Mouse (Mus musculus): ENCODE measurements around the gene Ackr1.
"Not testable (repeated sequence)": the region's sequence is repeated elsewhere in the genome, so short reads cannot be mapped to it uniquely, and the experiment has no call there.

Gene Ackr1

DNA sequence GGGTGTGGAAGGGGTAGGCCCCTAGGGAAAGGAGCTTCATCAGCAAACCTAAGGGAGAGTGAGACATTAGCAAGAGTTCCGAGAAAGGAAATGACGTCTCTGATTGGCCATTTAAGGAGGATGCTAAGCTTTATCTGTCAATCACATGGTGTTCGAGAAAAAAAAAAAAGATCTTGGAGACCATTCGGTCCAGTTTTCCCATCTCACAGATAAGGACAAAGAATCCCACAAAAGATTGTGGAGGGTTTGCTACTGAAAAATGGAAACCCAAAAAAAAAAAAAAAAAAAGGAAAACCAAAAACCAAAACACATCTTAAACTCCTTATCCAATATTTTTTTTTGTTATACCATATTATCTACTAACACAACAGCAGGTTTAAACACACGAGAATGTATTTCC, 15.6 kb upstream of the Ackr1 start:
- no peak for DNase-seq (ENCODE audit: low read depth, low spot score)

DNA sequence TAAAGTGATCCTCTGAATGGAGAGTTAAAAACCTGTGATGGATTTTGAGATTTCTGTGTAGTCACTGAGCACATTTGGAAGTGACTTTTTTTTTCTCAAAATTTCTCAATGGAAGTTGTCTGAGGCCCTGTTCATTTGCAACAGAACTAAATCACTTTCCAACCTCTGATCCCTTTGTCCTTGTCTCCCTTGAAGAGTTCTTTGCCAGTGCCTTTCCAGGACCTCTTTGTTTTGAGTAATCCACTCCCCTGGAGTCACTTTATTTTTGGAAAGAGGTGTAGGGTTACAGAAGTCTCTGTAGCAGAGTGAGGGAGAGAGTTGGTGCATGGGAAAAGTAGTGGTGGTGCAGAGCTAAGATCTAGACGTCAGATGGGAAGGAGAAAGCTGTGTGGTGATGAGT, 15.0 kb upstream of the Ackr1 start:
- DNase-seq (ENCODE audit: low read depth, low spot score), result no peak

DNA sequence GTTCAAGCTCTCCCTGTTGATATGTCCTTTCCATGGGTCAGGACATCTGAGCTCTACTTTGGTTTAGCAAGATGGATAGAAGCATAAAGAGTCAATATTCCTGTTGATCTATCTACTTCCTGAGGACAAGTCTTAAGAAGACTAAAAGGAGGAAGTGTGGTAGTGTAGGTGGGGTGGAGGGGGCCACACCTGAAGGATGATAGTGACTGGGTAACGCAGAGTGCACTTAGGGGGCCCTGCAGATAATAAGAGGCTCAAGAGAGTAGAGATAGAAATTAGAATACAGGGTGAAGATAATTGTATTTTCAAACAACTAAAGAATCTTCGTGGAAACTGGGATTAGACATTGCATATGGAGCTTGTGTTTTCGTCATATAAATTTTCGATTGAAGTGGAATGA, 11.6 kb upstream of the Ackr1 start:
- DNase-seq (ENCODE audit: low read depth, low spot score), result no peak

DNA sequence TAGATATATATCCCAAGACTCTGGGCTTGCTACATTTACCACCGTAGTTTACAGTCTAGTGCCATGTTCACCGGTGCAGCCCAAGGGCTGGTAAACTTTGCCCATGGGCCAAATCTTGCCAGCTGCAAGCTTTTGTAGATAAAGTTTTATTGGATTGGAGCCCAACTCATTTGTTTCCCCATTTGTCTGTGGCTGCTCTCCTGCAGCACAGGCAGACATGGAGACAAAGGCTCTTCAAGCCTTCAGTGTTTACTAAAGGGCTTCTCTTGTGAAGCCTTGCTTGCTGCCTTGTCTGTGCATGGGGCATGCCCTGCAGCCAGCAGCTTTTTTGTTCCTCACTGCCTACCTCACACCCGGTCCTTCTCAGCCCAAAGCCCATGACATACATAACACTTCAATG, 10.4 kb upstream of the Ackr1 start:
- DNase-seq (ENCODE audit: low read depth, low spot score), result no peak

DNA sequence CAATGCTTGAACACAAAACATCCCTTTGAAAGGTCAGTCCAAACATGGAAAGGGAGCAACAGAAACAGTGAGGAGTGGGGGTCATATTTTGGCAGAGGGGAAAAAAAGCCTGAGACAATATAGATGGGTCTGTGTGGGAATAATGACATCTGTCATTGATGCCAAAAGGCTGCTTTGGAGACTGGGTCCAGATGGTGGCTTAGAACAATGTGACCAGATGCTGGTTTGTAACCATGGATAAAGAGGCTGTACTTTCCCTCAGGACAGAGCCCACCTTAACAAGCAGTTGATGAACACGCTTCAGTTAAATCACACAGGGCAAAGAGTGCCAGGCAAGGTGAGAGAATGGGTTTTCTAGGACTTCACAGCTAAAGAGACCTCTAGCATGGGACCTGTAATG, 8.9 kb upstream of the Ackr1 start:
- DNase-seq (ENCODE audit: low read depth, low spot score), result no peak

DNA sequence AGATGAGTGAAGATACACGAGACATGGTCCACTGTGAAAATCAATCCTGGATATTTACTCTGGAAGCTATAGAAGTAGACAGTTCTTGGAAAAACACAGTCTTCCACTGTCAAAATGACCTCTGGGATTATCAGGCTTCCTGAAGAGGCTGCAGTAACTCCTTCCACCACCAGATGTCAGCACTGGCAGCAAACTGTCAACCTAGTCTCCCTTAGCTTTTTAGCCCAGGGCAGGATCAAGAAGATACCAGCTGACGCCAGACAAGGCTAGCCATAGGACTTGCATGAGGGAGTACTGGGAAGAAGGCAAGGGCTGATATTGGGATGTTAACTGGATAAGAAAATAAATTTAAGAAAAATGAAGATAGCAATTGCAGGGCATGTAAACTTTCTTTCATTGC, 6.0 kb upstream of the Ackr1 start:
- peak; percentile 42 for DNase-seq (ENCODE audit: low read depth, low spot score)

DNA sequence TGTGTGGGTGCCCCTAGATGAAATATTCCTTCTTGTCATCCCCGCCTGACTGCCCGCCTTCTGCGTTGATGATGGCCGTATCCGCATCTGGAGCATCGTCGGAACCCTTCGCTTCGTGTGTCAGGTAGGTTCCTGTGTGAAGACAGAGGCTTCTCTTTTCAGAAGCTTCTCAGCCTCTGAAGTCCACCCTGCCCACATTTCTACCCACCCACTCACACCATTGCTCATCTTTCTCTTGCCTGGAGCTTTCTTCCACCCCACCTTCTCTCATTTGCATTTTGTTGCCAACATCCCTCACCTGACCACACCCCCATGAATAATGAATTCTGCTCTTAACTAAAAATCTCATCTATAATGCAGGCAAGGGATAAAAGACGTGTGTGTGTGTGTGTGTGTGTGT, 3.5 kb upstream of the Ackr1 start:
- no peak for DNase-seq (ENCODE audit: low read depth, low spot score)

DNA sequence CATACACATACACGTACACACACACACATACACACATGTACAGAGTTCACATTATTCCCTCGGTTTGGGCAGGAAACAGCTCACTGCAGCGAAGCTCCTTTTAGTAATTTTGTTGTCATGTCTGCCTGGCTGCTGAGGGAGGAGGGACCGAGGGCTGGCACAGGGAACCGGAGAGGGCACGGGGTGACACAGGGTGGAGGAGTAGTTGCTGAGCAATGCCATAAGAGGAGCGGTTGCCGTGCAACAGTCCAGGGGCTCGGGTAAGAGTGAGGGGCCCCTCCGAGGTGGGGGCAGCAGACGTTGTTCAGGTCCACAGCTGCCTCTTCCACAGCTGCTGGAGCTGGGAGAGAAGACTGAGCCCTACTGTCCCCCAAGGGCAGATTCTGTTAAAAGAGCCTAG, 2.4 kb upstream of the Ackr1 start:
- no peak for DNase-seq (ENCODE audit: low read depth, low spot score)

DNA sequence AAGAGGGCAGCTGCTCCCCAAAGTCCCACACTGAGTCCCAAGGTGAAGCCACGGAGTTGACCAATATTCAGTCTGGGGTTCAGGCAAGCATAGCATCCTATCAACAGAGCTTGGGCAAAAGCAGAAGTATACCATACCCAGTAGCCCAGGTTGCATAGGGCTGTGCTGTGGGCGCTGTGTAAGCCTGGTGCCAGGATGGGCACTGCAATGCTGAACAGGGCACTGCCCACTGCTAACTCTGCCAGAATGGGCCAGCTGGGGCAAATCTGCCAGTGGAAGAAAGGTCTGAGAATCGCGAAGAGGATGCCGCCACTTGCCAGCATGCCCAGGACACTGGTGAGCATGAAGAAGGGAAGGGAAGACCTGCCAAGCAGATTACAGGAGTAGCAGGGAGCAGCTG, 1.1 kb downstream of the Ackr1 start:
- no peak for DNase-seq (ENCODE audit: low read depth, low spot score)

DNA sequence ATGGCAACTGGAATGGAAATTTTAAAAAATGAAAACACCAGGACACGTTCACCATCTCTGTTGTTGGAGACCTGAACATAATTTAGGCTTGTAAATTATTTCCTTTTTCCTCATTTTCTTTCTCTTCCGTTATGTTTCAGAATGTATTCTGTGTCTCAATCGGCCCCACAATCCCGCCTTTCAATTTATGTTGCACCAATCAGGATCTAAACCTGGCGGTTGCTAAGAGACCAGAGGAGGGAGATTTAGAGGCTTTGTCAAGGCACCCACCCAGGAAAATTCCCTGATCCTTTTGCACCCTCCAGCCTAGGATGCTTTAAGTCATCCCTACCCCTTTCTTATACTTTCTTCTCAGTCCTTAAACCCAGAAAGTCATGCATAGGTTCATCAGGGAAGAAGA, 3.8 kb downstream of the Ackr1 start:
- DNase-seq (ENCODE audit: low read depth, low spot score), result no peak

DNA sequence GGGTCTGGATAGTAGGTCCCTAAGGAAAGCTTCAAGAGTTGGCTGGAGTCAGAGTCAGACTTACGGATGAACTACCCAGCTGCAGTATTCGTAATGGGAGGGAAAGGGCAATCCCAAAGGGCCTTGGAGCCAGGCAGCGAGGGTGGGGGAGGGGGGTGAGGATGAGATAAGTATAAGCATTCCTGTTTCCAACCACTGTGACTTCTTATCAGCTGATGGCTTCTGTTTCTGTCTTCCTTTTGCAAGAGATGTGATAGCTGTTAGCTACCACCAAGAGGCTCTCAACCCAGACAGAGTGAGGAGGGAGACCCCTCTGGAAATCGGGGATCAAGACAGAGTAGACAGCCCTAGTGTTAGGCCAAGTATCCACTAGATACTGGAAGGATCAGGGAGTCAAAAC, 4.4 kb downstream of the Ackr1 start:
- DNase-seq (ENCODE audit: low read depth, low spot score), result no peak

DNA sequence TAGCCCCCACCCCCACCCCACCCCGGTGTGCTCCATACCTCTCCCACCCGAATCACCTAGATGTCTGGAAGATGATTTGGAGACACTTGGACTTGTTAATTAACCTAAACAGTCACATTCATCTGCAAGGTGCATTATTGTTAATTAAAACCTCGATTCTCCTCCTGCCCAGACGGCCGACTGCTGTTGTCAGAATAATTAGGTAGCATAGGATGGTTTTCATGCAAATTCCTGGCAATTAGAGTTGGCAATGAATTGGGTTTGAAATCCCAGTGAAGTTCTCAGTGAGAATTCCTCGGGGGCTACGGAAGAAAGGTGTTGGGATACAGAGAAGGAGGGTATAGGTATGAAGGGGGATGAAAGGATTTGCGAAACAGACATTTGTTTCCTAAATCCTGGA, 5.1 kb downstream of the Ackr1 start:
- DNase-seq (ENCODE audit: low read depth, low spot score), result no peak

DNA sequence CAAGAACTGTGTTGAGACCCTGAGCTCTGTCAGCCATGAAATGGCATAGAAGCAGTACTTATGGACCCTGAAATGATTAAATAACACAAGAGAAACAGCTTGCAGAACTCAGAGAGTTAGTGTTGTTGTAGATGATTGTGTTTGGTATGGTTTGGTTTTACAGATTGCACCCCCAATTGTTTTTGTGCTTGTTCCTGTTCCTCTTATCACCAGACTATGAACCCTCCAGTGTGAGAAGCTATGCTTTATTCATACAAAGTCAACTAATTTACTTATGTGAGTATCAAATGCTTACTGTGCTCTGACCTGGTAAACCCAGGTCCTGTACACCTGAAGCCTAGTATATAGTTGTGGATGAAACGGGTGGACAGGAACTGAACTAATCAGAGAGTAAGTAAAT, 7.0 kb downstream of the Ackr1 start:
- DNase-seq (ENCODE audit: low read depth, low spot score), result no peak

DNA sequence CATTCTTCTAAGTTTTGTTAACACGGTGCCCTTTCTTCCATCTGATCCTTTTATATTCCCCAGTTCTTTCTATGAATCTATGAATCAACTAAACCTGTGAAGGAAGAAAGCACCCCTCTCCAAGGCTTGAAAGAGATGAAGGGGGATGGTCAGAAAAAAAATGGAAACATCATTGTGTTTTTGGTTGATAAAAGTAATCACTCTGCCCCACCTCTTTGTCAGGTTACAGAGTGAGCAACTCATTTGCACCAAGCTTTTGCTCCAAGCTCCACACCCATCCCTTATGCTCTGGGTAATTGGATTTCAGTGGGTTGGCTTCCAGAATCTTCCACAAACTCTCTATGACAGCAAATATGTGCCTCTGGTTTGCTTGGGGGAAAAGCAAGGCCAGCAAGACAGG, 8.2 kb downstream of the Ackr1 start:
- DNase-seq (ENCODE audit: low read depth, low spot score), result no peak

DNA sequence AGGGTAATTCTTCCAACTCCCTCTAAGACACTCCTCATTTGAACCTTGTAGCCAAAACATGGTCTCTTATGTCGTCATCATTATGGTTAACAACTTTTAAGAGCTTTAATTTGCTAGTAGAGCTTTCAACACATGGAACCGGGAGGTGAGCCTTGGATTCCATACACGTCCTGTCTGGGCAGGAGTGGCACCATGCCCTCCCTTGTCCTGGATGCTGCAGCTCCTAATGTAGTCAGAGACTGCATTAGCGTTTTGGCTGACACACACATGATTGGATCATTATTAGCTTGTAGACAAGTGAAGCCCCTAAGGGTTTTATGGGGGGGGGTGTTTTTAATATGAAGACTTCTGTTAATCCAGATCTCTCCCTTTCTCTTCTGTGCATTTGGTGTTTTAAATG, 8.6 kb downstream of the Ackr1 start:
- DNase-seq (ENCODE audit: low read depth, low spot score), result no peak

DNA sequence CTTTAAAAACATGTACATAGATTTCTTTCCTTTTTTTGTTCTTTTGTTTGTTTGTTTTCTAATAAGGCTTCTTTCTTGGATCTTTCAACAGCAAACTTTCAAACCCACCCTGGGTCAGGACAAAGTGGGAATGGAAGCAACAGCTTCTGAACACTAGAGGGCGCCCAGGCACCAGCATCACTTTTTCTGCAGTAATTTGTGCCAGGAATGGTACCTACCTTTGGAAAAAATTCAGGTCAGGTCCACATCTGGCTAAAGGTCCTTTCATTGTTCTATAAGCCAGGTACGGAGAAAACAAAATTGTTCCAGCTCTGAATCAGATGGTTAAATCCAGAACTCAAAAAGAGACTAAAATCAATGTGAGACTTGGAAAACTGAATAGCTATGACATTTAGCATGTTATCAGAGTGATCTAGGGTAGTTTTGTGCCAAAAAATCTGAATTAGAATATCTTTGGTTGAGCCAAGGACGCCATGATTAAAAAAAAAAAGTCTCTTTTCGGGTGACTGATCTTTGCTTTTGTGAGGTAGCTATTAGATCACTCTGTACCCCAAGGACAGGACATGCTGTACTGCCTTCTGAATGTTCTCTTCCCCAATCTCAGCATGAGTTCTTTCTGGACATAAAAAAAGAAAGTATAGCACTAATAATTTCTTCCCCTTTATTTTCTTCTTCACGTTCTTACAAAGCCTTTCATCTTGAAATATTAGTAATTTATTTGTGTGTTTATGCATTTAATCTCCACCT, 9.5 kb downstream of the Ackr1 start:
- no peak for DNase-seq (ENCODE audit: low read depth, low spot score)

DNA sequence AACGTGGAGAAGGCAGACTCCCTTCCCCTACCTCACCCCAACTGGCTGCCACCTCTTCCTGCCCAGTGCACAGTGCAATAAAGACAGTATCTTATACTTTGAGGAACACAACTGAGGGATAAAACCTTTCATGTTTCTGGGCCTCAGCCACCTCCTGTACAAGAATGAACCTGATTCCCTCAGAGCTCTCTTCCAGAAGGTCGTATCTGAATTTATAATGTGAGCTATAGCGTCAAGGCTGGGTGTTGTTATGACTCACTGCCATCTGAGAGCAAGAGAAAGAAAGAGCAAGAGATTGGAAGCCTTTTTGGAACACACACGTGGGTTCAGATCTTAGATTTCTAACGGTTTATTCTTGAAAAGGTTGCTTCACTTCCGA, 11.3 kb downstream of the Ackr1 start:
- no peak for DNase-seq (ENCODE audit: low read depth, low spot score)

DNA sequence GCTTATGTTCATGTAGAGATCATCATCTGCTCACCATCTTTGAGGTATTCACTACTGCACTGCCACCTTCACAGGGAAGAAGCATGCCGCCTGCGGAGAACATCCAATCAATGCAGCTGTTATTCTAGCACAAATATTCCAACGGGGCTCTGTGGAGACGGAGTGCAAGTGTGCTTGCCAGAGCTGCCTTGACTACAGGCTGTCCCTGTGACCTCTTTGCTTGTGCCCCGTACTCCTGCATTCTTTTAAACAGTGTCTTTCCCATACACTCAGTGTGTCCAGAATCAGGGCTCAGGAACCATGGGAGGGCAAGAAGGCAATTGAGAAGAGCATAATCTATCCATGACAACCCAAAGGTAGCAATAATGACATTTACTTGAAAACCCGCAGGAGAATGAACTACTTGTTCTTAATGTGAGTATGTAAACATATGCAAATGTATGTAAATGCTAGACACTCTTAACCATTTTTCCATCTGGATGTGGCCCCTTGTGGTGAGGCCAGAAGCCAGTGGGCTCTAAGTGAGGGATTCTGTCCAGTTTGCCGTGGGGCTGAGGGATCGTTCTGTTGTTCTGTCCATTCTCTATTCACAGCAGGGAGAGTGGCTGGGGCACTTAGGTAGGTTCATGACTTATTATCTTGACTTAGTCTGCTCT, 11.8 kb downstream of the Ackr1 start:
- no peak for DNase-seq (ENCODE audit: low read depth, low spot score)

DNA sequence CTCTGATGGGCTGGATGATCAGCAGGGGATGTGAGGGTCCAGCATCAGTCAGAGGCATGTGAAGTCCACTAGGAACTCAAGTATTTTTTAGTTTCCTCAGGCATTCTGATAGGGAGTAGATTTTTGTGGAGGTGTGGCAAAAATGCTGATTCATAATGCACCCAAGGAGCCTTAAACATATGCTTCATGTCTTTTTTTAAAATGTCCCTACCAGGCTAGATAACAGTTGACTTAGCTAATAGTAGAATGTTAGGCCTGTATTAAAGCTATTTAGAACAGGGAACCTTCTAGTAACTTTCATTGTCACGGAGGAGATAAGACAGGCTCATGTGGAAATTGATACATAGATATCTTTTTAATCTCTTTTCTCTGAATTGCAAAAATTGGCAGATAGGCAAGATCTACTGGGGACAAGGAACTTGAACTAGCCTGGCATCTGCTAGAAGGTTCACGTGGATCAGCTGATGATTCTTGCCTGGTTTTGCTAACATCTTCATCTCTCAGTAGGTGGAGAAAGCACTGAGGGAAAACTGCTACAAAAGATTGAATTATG, 15.5 kb downstream of the Ackr1 start:
- DNase-seq (ENCODE audit: low read depth, low spot score), result no peak

DNA sequence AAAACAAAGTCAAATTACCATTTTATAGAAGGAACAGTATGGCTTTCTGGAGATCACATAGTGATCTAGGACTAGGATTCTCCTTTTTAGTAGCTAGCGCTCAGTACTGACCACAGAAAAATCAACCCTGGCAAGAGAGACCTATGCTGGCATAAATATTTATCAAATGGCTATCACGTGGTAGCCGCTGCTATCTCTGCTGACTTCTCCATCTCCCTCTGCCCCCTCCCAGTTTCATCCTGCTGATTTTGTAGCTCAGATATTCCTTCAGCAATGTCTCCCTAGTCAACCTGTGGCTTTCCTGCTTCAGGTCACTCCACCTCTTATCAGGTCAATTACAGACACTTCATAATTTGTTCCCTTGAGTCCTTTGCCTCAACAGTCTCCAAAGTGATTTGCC, 17.8 kb downstream of the Ackr1 start:
- DNase-seq (ENCODE audit: low read depth, low spot score), result no peak

DNA sequence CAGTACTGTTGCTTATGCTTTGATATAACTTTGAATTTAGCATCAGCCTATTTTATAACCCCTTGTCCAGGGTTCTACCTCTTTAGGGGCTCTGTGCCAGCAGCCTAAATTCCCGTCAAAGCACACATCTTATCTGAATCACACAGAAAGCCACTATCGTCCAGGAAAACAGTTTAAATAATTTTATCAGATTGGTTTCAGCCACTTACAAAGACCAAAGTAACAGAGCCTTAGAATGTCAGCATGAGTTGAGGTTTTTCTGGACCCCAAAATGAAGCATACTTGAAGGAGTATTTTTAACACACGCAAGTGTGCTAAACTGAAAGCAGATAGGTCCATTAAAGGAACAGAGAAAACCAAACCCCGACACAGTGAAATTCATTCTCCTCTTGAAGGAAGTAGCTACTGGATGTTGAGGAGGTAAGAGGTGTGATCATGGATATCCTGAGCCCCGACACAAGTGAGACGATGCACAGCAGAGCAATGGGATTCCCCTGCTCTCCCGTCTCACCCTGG, 20.0 kb downstream of the Ackr1 start:
- DNase-seq (ENCODE audit: low read depth, low spot score), result not testable (repeated sequence)

DNA sequence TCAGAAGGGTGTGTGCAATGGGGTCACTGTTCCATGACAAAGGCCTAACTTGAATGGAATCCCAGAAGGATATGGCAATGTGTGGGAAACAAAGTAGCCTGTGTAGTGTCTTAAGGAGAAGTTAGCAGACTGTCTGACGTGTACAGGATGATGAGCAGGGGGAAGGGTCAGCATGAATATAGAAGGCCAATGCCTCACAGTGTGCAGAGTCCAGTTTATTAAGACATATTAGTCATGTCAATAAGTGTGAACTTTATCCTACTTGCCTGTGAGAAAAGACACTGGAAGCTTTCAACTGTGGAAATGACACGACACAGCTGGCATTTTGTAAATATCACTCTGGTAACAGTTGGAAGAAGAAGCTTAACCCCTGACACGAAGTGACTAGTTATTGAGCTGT, 30.8 kb downstream of the Ackr1 start:
- not testable (repeated sequence) for DNase-seq (ENCODE audit: low read depth, low spot score)
